Mouse (Mus musculus): ENCODE data around the gene Olfr554. TPM values are rescaled to one million over a fixed set of nuclear protein-coding genes. Genes with fewer than 3 reads are reported as not detected.
A peak's percentile ranks its signal among the peaks of the same experiment; 100 is the strongest.

The Olfr554 gene
- polyA plus RNA-seq, 1 experiment from 2014 or later: not detected

GRCm38 (mm10) chr7:102664599-102664998 is 26.4 kb downstream of the Olfr554 start, which contains the start of gene Olfr556:
Gene Olfr556, plus strand, starts transcription at chr7:102664899.
- DNase-seq (ENCODE audit: low spot score): no peak

GRCm38 (mm10) chr7:102665378-102665777 is 27.1 kb downstream of the Olfr554 start:
- no peak overlapping the region for H3K4me2 ChIP-seq (ENCODE audit: low read depth, low read length)
- no peak overlapping the region for H3K9ac ChIP-seq (ENCODE audit: low read depth, low read length)
- DNase-seq (ENCODE audit: low spot score) (peak; percentile 29), ATAC-seq (ENCODE audit: low read depth) (no peak)
- 32% methylated on average over 2 of the region's 2 CpGs for WGBS
- no peak overlapping the region for H3K4me3 ChIP-seq (ENCODE audit: low read depth, low read length)
- no peaks in the 10 kb centered on the region for H3K4me1 ChIP-seq (ENCODE audit: control insufficient read depth, insufficient read depth, low read length)
- no peaks in the 10 kb centered on the region for H3K9me3 ChIP-seq (ENCODE audit: control insufficient read depth, low read length)
- H3K27me3 ChIP-seq (replicated peaks; ENCODE audit: control insufficient read depth, insufficient read depth, low read length): no peaks in the 10 kb centered on the region
- H3K36me3 ChIP-seq (ENCODE audit: control insufficient read depth, insufficient read depth, low read length): no peaks in the 10 kb centered on the region
- no peak overlapping the region for H3K27ac ChIP-seq (replicated peaks; ENCODE audit: low read depth, low read length)

More at GRCm38 (mm10) chr7:102664599-102664998, 26.4 kb downstream of the Olfr554 start, which contains the start of gene Olfr556:
- Histone ChIP-seq H3K4me1 (ENCODE audit: control insufficient read depth, insufficient read depth, low read length) (no peaks in the 10 kb centered on the region), H3K4me2 (ENCODE audit: low read depth, low read length) (no peak within 1 kb of the TSS), H3K36me3 (ENCODE audit: control insufficient read depth, insufficient read depth, low read length) (no peaks in the 10 kb centered on the region), H3K27me3 (replicated peaks; ENCODE audit: control insufficient read depth, insufficient read depth, low read length) (no peaks in the 10 kb centered on the region), H3K4me3 (ENCODE audit: low read depth, low read length) (no peak within 1 kb of the TSS), H3K9me3 (ENCODE audit: control insufficient read depth, low read length) (no peaks in the 10 kb centered on the region), H3K27ac (replicated peaks; ENCODE audit: low read depth, low read length) (no peak within 1 kb of the TSS), H3K9ac (ENCODE audit: low read depth, low read length) (no peak within 1 kb of the TSS)
- 68% methylated on average over 3 of the region's 3 CpGs for WGBS
- no peak for ATAC-seq (ENCODE audit: low read depth)

GRCm38 (mm10) chr7:102676225-102676624 is 38.0 kb downstream of the Olfr554 start:
- DNase-seq (ENCODE audit: low spot score): no peak
- 0 out of 2 replicates have a peak, but pooled peaks cover 5% of the 10 kb centered on the region for H3K36me3 ChIP-seq (ENCODE audit: control insufficient read depth, insufficient read depth, low read length)
- no peak overlapping the region for H3K9ac ChIP-seq (ENCODE audit: low read depth, low read length)
- WGBS: 89% methylated on average over 2 of the region's 2 CpGs
- H3K4me1 ChIP-seq (ENCODE audit: control insufficient read depth, insufficient read depth, low read length): no peaks in the 10 kb centered on the region
- no peak overlapping the region for H3K4me3 ChIP-seq (ENCODE audit: low read depth, low read length)
- H3K9me3 ChIP-seq (ENCODE audit: control insufficient read depth, low read length): no peaks in the 10 kb centered on the region
- no peaks in the 10 kb centered on the region for H3K27me3 ChIP-seq (replicated peaks; ENCODE audit: control insufficient read depth, insufficient read depth, low read length)
- H3K27ac ChIP-seq (replicated peaks; ENCODE audit: low read depth, low read length): no peak overlapping the region
- no peak for ATAC-seq (ENCODE audit: low read depth)
- H3K4me2 ChIP-seq (ENCODE audit: low read depth, low read length): no peak overlapping the region

- DNase-seq (ENCODE audit: low spot score): no peak
- Histone ChIP-seq H3K4me3 (ENCODE audit: low read depth, low read length) (no peak overlapping the region), H3K9me3 (ENCODE audit: control insufficient read depth, low read length) (no peaks in the 10 kb centered on the region), H3K9ac (ENCODE audit: low read depth, low read length) (no peak overlapping the region), H3K36me3 (ENCODE audit: control insufficient read depth, insufficient read depth, low read length) (0 out of 2 replicates have a peak, but pooled peaks cover 5% of the 10 kb centered on the region), H3K27me3 (replicated peaks; ENCODE audit: control insufficient read depth, insufficient read depth, low read length) (no peaks in the 10 kb centered on the region), H3K4me2 (ENCODE audit: low read depth, low read length) (no peak overlapping the region), H3K4me1 (ENCODE audit: control insufficient read depth, insufficient read depth, low read length) (no peaks in the 10 kb centered on the region), H3K27ac (replicated peaks; ENCODE audit: low read depth, low read length) (no peak overlapping the region)
- no peak for ATAC-seq (ENCODE audit: low read depth)
- WGBS: 79% methylated on average over 1 of the region's 1 CpGs
Observed at GRCm38 (mm10) chr7:102681916-102682315, 43.7 kb downstream of the Olfr554 start.

GRCm38 (mm10) chr7:102686944-102687501 is 48.8 kb downstream of the Olfr554 start, which contains the start of gene Trim68:
Gene Trim68, minus strand, starts transcription at chr7:102687327.
- Histone ChIP-seq H3K9ac (ENCODE audit: low read depth, low read length) (peak within 1 kb of the TSS; percentile 81), H3K27me3 (replicated peaks; ENCODE audit: control insufficient read depth, insufficient read depth, low read length) (no peaks in the 10 kb centered on the region), H3K4me2 (ENCODE audit: low read depth, low read length) (peak within 1 kb of the TSS; percentile 69), H3K9me3 (ENCODE audit: control insufficient read depth, low read length) (no peaks in the 10 kb centered on the region), H3K27ac (replicated peaks; ENCODE audit: low read depth, low read length) (peak within 1 kb of the TSS; percentile 86), H3K4me1 (ENCODE audit: control insufficient read depth, insufficient read depth, low read length) (no peaks in the 10 kb centered on the region), H3K36me3 (ENCODE audit: control insufficient read depth, insufficient read depth, low read length) (no peaks in the 10 kb centered on the region), H3K4me3 (ENCODE audit: low read depth, low read length) (peak within 1 kb of the TSS; percentile 68)
- ATAC-seq (ENCODE audit: low read depth) (peak; percentile 100), DNase-seq (ENCODE audit: low spot score) (peak; percentile 98)
- under 1% methylated on average over 36 of the region's 40 CpGs for WGBS

Other genes with a start within 250 kb of the Olfr554 start
- 98.1 and 123 TPM in 2 replicates for gene Rrm1, start 196.7 kb upstream of the Olfr554 start, polyA plus RNA-seq (2014; fragmentation: Nextera tagmentation; extraction: Ambion mirVana)
- gene Olfr543, start 156.8 kb upstream of the Olfr554 start, polyA plus RNA-seq (2014; fragmentation: Nextera tagmentation; extraction: Ambion mirVana): 0.31 and 0.97 TPM in 2 replicates
- 0.10 and 0.14 TPM in 2 replicates for gene Olfr544, start 150.1 kb upstream of the Olfr554 start, polyA plus RNA-seq (2014; fragmentation: Nextera tagmentation; extraction: Ambion mirVana)
- gene Olfr545, start 138.9 kb upstream of the Olfr554 start, polyA plus RNA-seq (2014; fragmentation: Nextera tagmentation; extraction: Ambion mirVana): not detected in 2 replicates
- not detected in 2 replicates for gene Olfr547, start 103.7 kb upstream of the Olfr554 start, polyA plus RNA-seq (2014; fragmentation: Nextera tagmentation; extraction: Ambion mirVana)
- not detected in 2 replicates for gene Olfr548-ps1, start 97.5 kb upstream of the Olfr554 start, polyA plus RNA-seq (2014; fragmentation: Nextera tagmentation; extraction: Ambion mirVana)
- gene Olfr549, start 88.6 kb upstream of the Olfr554 start, polyA plus RNA-seq (2014; fragmentation: Nextera tagmentation; extraction: Ambion mirVana): not detected in 2 replicates
- 0.58 and 1.1 TPM in 2 replicates for gene Trim21, start 72.9 kb upstream of the Olfr554 start, polyA plus RNA-seq (2014; fragmentation: Nextera tagmentation; extraction: Ambion mirVana)
- gene Olfr550, start 67.0 kb upstream of the Olfr554 start, polyA plus RNA-seq (2014; fragmentation: Nextera tagmentation; extraction: Ambion mirVana): 0.33 and 0.71 TPM in 2 replicates
- 0.03 TPM in 1 of 2 replicates, not detected in the other for gene Olfr551, start 46.5 kb upstream of the Olfr554 start, polyA plus RNA-seq (2014; fragmentation: Nextera tagmentation; extraction: Ambion mirVana)
- 0.14 TPM in 1 of 2 replicates, not detected in the other for gene Olfr552, start 40.7 kb upstream of the Olfr554 start, polyA plus RNA-seq (2014; fragmentation: Nextera tagmentation; extraction: Ambion mirVana)
- 0.08 TPM in 1 of 2 replicates, not detected in the other for gene Olfr553, start 20.2 kb upstream of the Olfr554 start, polyA plus RNA-seq (2014; fragmentation: Nextera tagmentation; extraction: Ambion mirVana)
- not detected in 2 replicates for gene Olfr555, start 20.4 kb downstream of the Olfr554 start, polyA plus RNA-seq (2014; fragmentation: Nextera tagmentation; extraction: Ambion mirVana)
- gene Olfr556, start 26.5 kb downstream of the Olfr554 start, polyA plus RNA-seq (2014; fragmentation: Nextera tagmentation; extraction: Ambion mirVana): not detected in 2 replicates
- 12.6 and 15.4 TPM in 2 replicates for gene Trim68, start 48.9 kb downstream of the Olfr554 start, polyA plus RNA-seq (2014; fragmentation: Nextera tagmentation; extraction: Ambion mirVana)
- 0.10 and 0.12 TPM in 2 replicates for gene Olfr557, start 57.5 kb downstream of the Olfr554 start, polyA plus RNA-seq (2014; fragmentation: Nextera tagmentation; extraction: Ambion mirVana)
- 0.75 and 1.4 TPM in 2 replicates for gene Olfr558, start 63.8 kb downstream of the Olfr554 start, polyA plus RNA-seq (2014; fragmentation: Nextera tagmentation; extraction: Ambion mirVana)
- not detected in 2 replicates for gene Olfr33, start 80.6 kb downstream of the Olfr554 start, polyA plus RNA-seq (2014; fragmentation: Nextera tagmentation; extraction: Ambion mirVana)
- gene Olfr559, start 89.1 kb downstream of the Olfr554 start, polyA plus RNA-seq (2014; fragmentation: Nextera tagmentation; extraction: Ambion mirVana): not detected in 2 replicates
- not detected in 2 replicates for gene Olfr560, start 120.9 kb downstream of the Olfr554 start, polyA plus RNA-seq (2014; fragmentation: Nextera tagmentation; extraction: Ambion mirVana)
- gene Olfr78, start 121.0 kb downstream of the Olfr554 start, polyA plus RNA-seq (2014; fragmentation: Nextera tagmentation; extraction: Ambion mirVana): 1.0 and 1.5 TPM in 2 replicates
- 0.11 TPM in 1 of 2 replicates, not detected in the other for gene Olfr561, start 132.8 kb downstream of the Olfr554 start, polyA plus RNA-seq (2014; fragmentation: Nextera tagmentation; extraction: Ambion mirVana)
- gene Olfr564, start 165.0 kb downstream of the Olfr554 start, polyA plus RNA-seq (2014; fragmentation: Nextera tagmentation; extraction: Ambion mirVana): not detected in 2 replicates
- gene Olfr566, start 220.3 kb downstream of the Olfr554 start, polyA plus RNA-seq (2014; fragmentation: Nextera tagmentation; extraction: Ambion mirVana): 0.14 TPM in 1 of 2 replicates, not detected in the other
- gene Olfr568, start 238.7 kb downstream of the Olfr554 start, polyA plus RNA-seq (2014; fragmentation: Nextera tagmentation; extraction: Ambion mirVana): not detected in 2 replicates

All from embryonic facial prominence, embryonic 14.5 days (tissue).